Mouse (Mus musculus) ES-Bruce4 (cell line): ENCODE measurements around the gene Slc28a1. TPM values are rescaled to one million over a fixed set of nuclear protein-coding genes. Genes with fewer than 3 reads are reported as not detected.

Experiments
- H3K27ac ChIP-seq: 2 replicates; pipeline ENCODE4 v1.5.1; 2012; ENCODE audit warnings: low read length, inconsistent platforms; ENCODE audit not compliant: insufficient read depth
- H3K27me3 ChIP-seq: 2 replicates; pipeline ENCODE4 v1.6.1; 2012; ENCODE audit warnings: mild to moderate bottlenecking, low read length, inconsistent platforms; ENCODE audit not compliant: control insufficient read depth, poor library complexity, insufficient read depth, severe bottlenecking
- H3K36me3 ChIP-seq: 2 replicates; pipeline ENCODE4 v1.6.1; 2012; ENCODE audit warnings: inconsistent platforms, mild to moderate bottlenecking, low read length, moderate library complexity; ENCODE audit not compliant: control insufficient read depth, poor library complexity, insufficient read depth, severe bottlenecking
- H3K4me1 ChIP-seq: one replicate; pipeline ENCODE4 v1.8.1; 2011; ENCODE audit warnings: low read length; ENCODE audit not compliant: control insufficient read depth, insufficient read depth
- H3K4me3 ChIP-seq: 2 replicates; pipeline ENCODE4 v1.5.1; 2011; ENCODE audit warnings: low read depth, mild to moderate bottlenecking, low read length
- H3K9ac ChIP-seq: 2 replicates; pipeline ENCODE4 v1.6.1; 2012; ENCODE audit warnings: low read depth, mild to moderate bottlenecking, inconsistent platforms; ENCODE audit not compliant: poor library complexity, severe bottlenecking
- H3K9me3 ChIP-seq: replicated peaks from 2 replicates; pipeline ENCODE4 v1.6.1; 2012; ENCODE audit warnings: mild to moderate bottlenecking, low read length, inconsistent platforms; ENCODE audit not compliant: control insufficient read depth, poor library complexity, insufficient read depth, severe bottlenecking
- CTCF ChIP-seq: IDR thresholded peaks from one replicate; pipeline ENCODE4 v1.8.1; 2011; ENCODE audit warnings: low read depth, low read length
- EP300 ChIP-seq: IDR thresholded peaks from 2 replicates; pipeline ENCODE4 v1.6.1; 2011; ENCODE audit warnings: low read depth, low read length; ENCODE audit not compliant: insufficient read depth
- POLR2A ChIP-seq: IDR thresholded peaks from one replicate; pipeline ENCODE4 v1.8.1; 2011; ENCODE audit warnings: low read length; ENCODE audit not compliant: insufficient read depth
- polyA plus RNA-seq: library from polyadenylated mRNA; stranded (reverse); fragments of >200 nt; gene quantifications from 2 replicates; pipeline ENCODE4 v1.2.4, GENCODE M21; 2011; ENCODE audit warnings: low read depth; ENCODE audit not compliant: missing spikeins, insufficient read depth, insufficient read length

Slc28a1 gene
- polyA plus RNA-seq, result 4.5 and 4.7 TPM in 2 replicates

DNA sequence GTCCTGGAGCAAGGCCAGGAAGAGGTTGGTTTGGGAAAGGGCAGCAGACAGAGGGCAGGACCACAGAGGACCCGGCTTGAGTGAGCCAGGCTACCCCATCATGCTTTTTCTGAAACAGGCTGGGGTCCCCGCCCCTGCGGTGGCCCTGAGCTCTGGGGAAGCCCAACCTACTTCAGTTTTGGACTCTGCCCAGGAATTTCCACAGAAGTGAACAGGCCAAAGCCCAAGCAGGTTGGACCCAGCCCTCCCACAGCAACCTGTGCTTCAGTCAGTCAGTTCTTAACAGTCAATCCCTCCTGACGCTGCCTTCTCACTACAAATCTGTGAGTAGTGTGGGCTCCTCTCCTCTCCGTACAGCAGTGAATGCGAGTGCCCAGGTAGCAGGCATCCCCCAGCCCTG lies at the start of gene Slc28a1:
Gene Slc28a1 (plus strand): TSS at position 245 of the 400 bp plus-strand sequence.
- no peak within 1 kb of the TSS for H3K9ac ChIP-seq
- no peak within 1 kb of the TSS for H3K27ac ChIP-seq
- H3K9me3 ChIP-seq, result no peaks in the 10 kb centered on the region
- no peak for TF ChIP-seq CTCF
- no peak for TF ChIP-seq EP300
- TF ChIP-seq POLR2A, result no peak
- no peaks in the 10 kb centered on the region for H3K36me3 ChIP-seq
- H3K27me3 ChIP-seq, result no peaks in the 10 kb centered on the region
- peaks cover 3% of the 10 kb centered on the region for H3K4me1 ChIP-seq
- no peak within 1 kb of the TSS for H3K4me3 ChIP-seq

DNA sequence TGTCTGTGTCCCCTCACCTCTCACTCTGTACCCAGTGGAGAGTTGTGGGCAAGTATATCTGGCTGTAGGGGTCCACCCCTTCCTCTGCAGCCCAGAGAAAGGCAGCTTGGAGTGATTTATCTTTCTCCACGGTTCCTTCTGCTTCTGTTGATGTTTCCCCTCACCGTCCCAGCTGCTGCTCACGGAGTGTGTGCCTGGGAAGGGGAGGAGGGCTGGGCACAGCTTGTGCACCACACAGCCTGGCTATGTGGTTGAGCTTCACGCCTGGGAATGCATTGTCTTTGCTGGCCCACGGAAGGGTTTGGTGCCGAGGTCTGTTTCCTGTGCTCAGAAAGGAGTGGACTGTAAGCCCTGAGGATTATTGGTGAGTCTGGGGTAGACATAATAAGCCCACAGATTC lies 47.9 kb upstream of the Slc28a1 start:
- Histone ChIP-seq H3K4me3 (no peak overlapping the region), H3K4me1 (peaks cover 5% of the 10 kb centered on the region), H3K9me3 (no peaks in the 10 kb centered on the region), H3K27ac (no peak overlapping the region), H3K27me3 (no peaks in the 10 kb centered on the region), H3K9ac (no peak overlapping the region), H3K36me3 (no peaks in the 10 kb centered on the region)
- no peak for TF ChIP-seq POLR2A

DNA sequence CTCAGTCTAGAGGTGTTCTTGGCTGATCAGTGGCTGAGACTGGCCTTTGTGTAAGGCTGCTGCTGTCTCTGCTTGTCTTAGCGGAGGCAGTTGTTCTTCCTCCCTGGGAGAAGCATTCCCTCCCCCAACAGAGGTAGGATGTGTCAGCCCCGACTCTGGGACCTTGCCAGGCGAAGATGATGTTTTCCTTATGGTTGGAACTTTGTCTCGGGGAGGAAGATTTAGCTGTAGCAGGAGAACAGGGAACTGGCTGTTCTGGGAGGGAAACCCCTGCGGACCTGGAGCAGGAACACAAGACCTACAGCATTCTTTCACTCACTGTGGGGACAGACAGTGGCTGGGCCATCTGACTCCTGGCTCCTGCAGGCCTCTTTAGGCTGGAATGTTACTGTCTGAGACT lies 42.1 kb upstream of the Slc28a1 start:
- Histone ChIP-seq H3K9me3 (no peaks in the 10 kb centered on the region), H3K9ac (no peak overlapping the region), H3K4me1 (peaks cover 3% of the 10 kb centered on the region), H3K4me3 (no peak overlapping the region), H3K36me3 (no peaks in the 10 kb centered on the region), H3K27ac (no peak overlapping the region), H3K27me3 (no peaks in the 10 kb centered on the region)
- TF ChIP-seq POLR2A (no peak), EP300 (no peak), CTCF (no peak)

DNA sequence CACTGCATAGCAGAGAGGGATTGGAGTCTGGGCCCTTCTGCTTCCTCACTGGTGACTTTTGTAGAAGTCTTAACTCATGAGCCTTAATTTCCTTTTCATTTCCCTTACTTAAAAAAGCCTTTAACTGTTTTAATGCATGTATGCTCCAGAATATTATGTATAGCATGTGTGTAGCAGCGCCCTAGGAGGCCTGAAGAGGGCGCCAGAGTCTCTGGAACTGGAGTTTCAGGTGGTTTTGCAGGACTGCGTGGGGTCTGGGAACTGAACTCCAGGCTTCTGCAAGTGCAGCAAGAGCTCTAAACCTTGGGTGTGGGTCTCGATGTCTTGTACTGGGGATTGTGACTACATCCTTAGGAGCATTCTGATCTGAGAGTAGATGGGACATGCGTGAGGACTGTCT lies 41.3 kb upstream of the Slc28a1 start:
- peaks cover 3% of the 10 kb centered on the region for H3K4me1 ChIP-seq
- H3K36me3 ChIP-seq, result no peaks in the 10 kb centered on the region
- H3K9me3 ChIP-seq, result no peaks in the 10 kb centered on the region
- peak; percentile 58 for TF ChIP-seq CTCF
- TF ChIP-seq POLR2A, result no peak
- TF ChIP-seq EP300, result no peak
- no peak overlapping the region for H3K27ac ChIP-seq
- H3K4me3 ChIP-seq, result no peak overlapping the region
- H3K9ac ChIP-seq, result no peak overlapping the region
- H3K27me3 ChIP-seq, result no peaks in the 10 kb centered on the region

DNA sequence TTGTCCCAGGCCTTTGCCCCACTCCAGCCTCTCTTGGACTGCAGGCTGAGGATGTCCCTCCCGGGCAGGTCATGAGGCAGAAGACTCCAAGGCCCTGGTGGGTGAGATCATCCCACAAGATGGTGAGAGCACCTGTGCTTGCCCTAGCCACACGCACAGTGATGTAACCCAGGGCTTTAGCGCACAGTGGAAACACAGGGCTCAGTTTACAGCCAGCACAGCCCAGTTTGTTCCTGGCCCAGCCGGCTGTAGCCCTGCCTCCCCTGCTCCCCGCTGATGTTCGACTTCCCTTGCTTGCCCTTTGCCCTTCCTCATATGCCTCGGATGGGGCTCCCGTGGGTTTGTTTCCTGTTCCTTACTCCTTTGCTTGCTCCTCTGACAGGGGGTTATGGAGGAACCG lies 40.1 kb upstream of the Slc28a1 start:
- Histone ChIP-seq H3K4me3 (no peak overlapping the region), H3K9ac (no peak overlapping the region), H3K4me1 (peaks cover 3% of the 10 kb centered on the region), H3K27ac (0 out of 2 replicates have a peak overlapping the region, but pooled peaks have one; percentile 1), H3K36me3 (no peaks in the 10 kb centered on the region), H3K27me3 (no peaks in the 10 kb centered on the region), H3K9me3 (no peaks in the 10 kb centered on the region)
- TF ChIP-seq CTCF (no peak), EP300 (peak; percentile 43; the same call in 1 of the 2 replicates)

DNA sequence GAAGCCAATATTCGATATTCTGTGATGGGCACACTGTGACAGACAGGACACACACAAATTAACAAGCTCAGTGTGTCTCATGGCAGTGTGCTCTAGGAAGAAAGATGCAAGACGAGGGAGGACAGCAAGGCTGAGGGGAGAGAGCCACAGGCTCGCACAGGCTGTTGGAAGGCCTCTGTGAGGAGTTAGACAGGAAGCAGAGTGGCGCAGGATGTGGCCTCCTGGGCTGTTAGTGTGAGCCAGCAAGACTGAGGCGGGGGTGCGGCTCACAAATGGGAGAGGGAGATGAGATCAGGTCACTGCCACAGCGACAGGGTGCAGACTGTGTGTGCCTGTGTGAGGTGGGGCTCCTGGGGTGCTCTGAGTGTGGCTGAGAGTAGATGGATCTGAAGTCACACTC lies 39.3 kb upstream of the Slc28a1 start:
- Histone ChIP-seq H3K4me1 (peaks cover 3% of the 10 kb centered on the region), H3K27ac (no peak overlapping the region), H3K36me3 (no peaks in the 10 kb centered on the region), H3K4me3 (no peak overlapping the region), H3K27me3 (no peaks in the 10 kb centered on the region), H3K9me3 (no peaks in the 10 kb centered on the region), H3K9ac (no peak overlapping the region)
- no peak for TF ChIP-seq POLR2A
- no peak for TF ChIP-seq EP300
- TF ChIP-seq CTCF, result no peak

DNA sequence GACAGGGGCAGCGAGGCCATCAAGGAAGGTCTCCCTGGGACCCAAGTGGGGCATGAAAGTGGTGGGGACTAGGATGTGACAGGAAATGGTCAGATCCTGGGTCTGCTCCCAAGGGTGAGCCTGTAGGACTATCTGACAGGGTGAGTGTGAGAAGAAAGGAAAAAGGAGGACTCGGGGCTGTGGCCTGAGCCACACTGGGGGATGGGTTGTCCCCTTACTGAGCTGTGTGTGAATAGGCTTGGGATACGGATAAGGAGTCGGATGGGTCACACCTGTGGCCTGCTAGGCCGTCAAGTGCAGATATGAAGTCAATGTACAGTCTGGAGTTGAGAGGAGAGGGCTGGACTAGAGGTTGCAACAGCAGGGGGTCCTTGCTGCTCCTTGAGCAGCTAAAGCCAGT lies 38.9 kb upstream of the Slc28a1 start:
- no peak for TF ChIP-seq EP300
- no peak for TF ChIP-seq POLR2A
- TF ChIP-seq CTCF, result no peak
- H3K4me3 ChIP-seq, result no peak overlapping the region
- H3K9ac ChIP-seq, result no peak overlapping the region
- no peaks in the 10 kb centered on the region for H3K36me3 ChIP-seq
- no peaks in the 10 kb centered on the region for H3K27me3 ChIP-seq
- H3K4me1 ChIP-seq, result peaks cover 3% of the 10 kb centered on the region
- H3K9me3 ChIP-seq, result no peaks in the 10 kb centered on the region
- no peak overlapping the region for H3K27ac ChIP-seq
